Mouse (Mus musculus): ENCODE data around the gene Wdr19. TPM values are rescaled to one million over a fixed set of nuclear protein-coding genes. Genes with fewer than 3 reads are reported as not detected.

Wdr19 gene
- total and polyA plus RNA-seq, 3 experiments, result 1.2 to 1.9 (median 1.4) TPM

DNA sequence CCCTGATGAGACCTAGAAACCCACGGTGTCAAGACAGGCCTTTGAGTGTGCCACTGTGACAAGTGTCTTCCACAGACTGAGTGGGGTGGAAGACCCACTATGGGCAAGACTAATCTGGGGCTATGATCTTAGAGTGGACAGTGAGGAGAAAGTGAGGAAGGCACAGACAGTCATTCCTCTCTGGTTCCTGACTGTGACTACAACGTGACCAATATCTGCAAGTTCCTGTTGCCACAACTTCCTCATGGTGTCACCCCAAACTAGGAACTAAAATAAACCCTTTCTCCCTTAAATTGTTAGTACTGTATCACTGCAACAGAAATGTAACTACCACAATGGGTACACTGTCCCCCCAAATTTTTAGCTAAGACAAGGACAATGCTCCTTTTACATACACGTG lies 109.4 kb downstream of the Wdr19 start:
- DNase-seq, result no peak
- intact Hi-C loops (cut with DNase I), result no loop called here
- Histone ChIP-seq H3K4me1 (ENCODE audit: control insufficient read depth, insufficient read depth, low read length) (no peaks in the 10 kb centered on the region), H3K79me2 (replicated peaks; ENCODE audit: control insufficient read depth, insufficient read depth, low read length) (no peaks in the 10 kb centered on the region), H3K27ac (no peak overlapping the region), H3K4me3 (no peak overlapping the region), H3K9ac (ENCODE audit: low read depth, low read length) (no peak overlapping the region), H3K36me3 (ENCODE audit: control insufficient read depth, insufficient read depth, low read length) (no peaks in the 10 kb centered on the region), H3K27me3 (ENCODE audit: control insufficient read depth, insufficient read depth, low read length) (no peaks in the 10 kb centered on the region)
- TF ChIP-seq CTCF (IDR thresholded peaks at IDR 0.05), result no peak
- TF ChIP-seq POLR2A (IDR thresholded peaks at IDR 0.05; ENCODE audit: insufficient read depth, low read depth, low read length), result no peak
- TF ChIP-seq EP300 (IDR thresholded peaks at IDR 0.05; ENCODE audit: insufficient read depth, low read depth, low read length), result no peak
- 86% methylated on average over 3 of the region's 3 CpGs for WGBS

Other genes with a start within 250 kb of the Wdr19 start
- gene Tlr6, start 239.6 kb upstream of the Wdr19 start, total RNA-seq (2021), result under 1 TPM; 0.52 to 0.96 TPM
- gene Tlr6, start 239.6 kb upstream of the Wdr19 start, polyA plus RNA-seq (2012; rRNA removed), result 0.21 and 0.64 TPM in 2 replicates
- gene Fam114a1, start 229.6 kb upstream of the Wdr19 start, total RNA-seq (2021), result 10 to 100 TPM; 13.3 to 16.7 TPM
- 10.7 and 23.9 TPM in 2 replicates for gene Fam114a1, start 229.6 kb upstream of the Wdr19 start, polyA plus RNA-seq (2012; rRNA removed)
- under 1 TPM in 1 of 2 experiments, not detected in 1; 0.27 TPM for gene Tmem156, start 107.6 kb upstream of the Wdr19 start, total RNA-seq (2021)
- not detected in 2 replicates for gene Tmem156, start 107.6 kb upstream of the Wdr19 start, polyA plus RNA-seq (2012; rRNA removed)
- gene Klhl5, start 92.2 kb upstream of the Wdr19 start, total RNA-seq (2021), result 10 to 100 TPM; 12.9 to 15.3 TPM
- gene Klhl5, start 92.2 kb upstream of the Wdr19 start, polyA plus RNA-seq (2012; rRNA removed), result 10.8 and 18.8 TPM in 2 replicates
- gene Rfc1, start 136.0 kb downstream of the Wdr19 start, total RNA-seq (2021), result 10 to 100 TPM; 31.9 to 38.2 TPM
- 8.4 and 11.5 TPM in 2 replicates for gene Rfc1, start 136.0 kb downstream of the Wdr19 start, polyA plus RNA-seq (2012; rRNA removed)
- gene Klb, start 148.6 kb downstream of the Wdr19 start, total RNA-seq (2021), result under 1 TPM; 0.08 to 0.34 TPM
- gene Klb, start 148.6 kb downstream of the Wdr19 start, polyA plus RNA-seq (2012; rRNA removed), result 0.91 and 1.1 TPM in 2 replicates
- 100 to 1,000 TPM; 592 to 715 TPM for gene Rpl9, start 191.7 kb downstream of the Wdr19 start, total RNA-seq (2021)
- 190 and 325 TPM in 2 replicates for gene Rpl9, start 191.7 kb downstream of the Wdr19 start, polyA plus RNA-seq (2012; rRNA removed)
- 10 to 100 TPM; 45.7 to 54.1 TPM for gene Lias, start 191.8 kb downstream of the Wdr19 start, total RNA-seq (2021)
- gene Lias, start 191.8 kb downstream of the Wdr19 start, polyA plus RNA-seq (2012; rRNA removed), result 21.3 and 32.5 TPM in 2 replicates
- gene Ugdh, start 236.3 kb downstream of the Wdr19 start, total RNA-seq (2021), result 10 to 100 TPM; 13.6 to 18.0 TPM
- gene Ugdh, start 236.3 kb downstream of the Wdr19 start, polyA plus RNA-seq (2012; rRNA removed), result 6.1 and 12.7 TPM in 2 replicates

Data from heart, adult 2 months (tissue).